Mouse (Mus musculus): ENCODE measurements around the gene Tram2. TPM values are rescaled to one million over a fixed set of nuclear protein-coding genes. Genes with fewer than 3 reads are reported as not detected.

Gene Tram2
- polyA plus RNA-seq, 1 experiment: 10.7 TPM

DNA sequence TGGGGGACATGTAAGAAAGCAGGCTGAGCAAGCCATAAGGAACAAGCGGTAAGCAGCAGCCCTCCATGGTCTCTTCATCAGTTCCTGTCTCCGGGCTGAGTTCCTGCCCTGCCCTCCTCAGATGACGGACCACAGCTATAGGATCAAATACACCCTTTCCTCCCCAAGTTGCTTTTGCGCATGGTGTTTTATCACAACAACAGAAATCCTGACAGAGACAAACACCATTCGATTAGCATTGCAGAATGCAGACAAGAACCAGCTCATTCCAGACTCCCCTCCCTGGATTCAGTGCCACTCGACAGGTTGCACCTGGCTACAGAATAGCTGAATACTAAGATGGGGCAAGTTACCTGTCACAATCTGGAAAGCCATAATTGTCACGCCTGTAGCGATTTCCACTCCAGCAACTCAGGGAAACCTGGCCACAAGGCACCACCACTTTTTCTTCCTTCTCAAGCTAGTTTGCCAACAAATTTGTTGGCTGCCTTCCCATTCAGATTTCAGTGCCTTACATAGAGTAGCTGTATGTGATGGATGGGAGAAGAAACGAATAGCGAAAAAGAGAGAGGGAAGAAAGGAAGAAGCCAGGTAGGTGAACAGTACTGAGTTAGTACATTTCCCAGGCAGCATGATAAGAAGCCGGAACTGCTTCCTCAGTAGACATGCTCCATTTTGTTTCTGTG lies 11.3 kb downstream of the Tram2 start:
- Histone ChIP-seq H3K4me1 (ENCODE audit: control insufficient read depth, insufficient read depth, low read length) (peaks cover 7% of the 10 kb centered on the region), H3K4me3 (ENCODE audit: control insufficient read depth, low read depth, low read length) (no peak overlapping the region), H3K27ac (ENCODE audit: control insufficient read depth, insufficient read depth, low read depth, low read length) (no peak overlapping the region), H3K36me3 (ENCODE audit: control insufficient read depth, insufficient read depth, low read length) (no peaks in the 10 kb centered on the region), H3K27me3 (ENCODE audit: control insufficient read depth, insufficient read depth, low read length) (no peaks in the 10 kb centered on the region)
- TF ChIP-seq POLR2A (IDR thresholded peaks at IDR 0.05; ENCODE audit: control insufficient read depth, low read depth, low read length): no peak
- TF ChIP-seq CTCF (IDR thresholded peaks at IDR 0.05; ENCODE audit: control insufficient read depth, insufficient read depth, insufficient replicate concordance, low read depth, low read length): no peak

DNA sequence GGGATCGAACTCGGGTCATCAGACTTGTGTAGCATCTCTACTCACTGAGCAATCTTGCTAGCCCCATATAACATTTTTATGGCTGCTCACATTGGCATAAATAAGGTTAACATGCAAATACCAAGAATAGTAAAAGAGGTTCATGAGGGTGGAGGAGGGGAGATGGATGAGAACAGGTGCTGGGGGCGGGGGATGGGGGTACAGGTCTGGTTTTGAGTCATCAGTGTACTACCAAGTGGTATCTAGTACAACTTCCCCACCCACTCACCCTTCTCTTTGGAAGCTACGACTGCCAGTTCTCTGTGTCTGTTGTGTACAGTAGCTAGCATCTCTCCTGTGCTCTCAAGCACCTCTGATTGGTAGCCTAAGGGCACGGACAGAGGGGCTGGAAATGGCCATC lies 14.9 kb downstream of the Tram2 start:
- Histone ChIP-seq H3K27me3 (ENCODE audit: control insufficient read depth, insufficient read depth, low read length) (no peaks in the 10 kb centered on the region), H3K36me3 (ENCODE audit: control insufficient read depth, insufficient read depth, low read length) (no peaks in the 10 kb centered on the region), H3K4me3 (ENCODE audit: control insufficient read depth, low read depth, low read length) (no peak overlapping the region), H3K4me1 (ENCODE audit: control insufficient read depth, insufficient read depth, low read length) (no peaks in the 10 kb centered on the region), H3K27ac (ENCODE audit: control insufficient read depth, insufficient read depth, low read depth, low read length) (no peak overlapping the region)
- no peak for TF ChIP-seq POLR2A (IDR thresholded peaks at IDR 0.05; ENCODE audit: control insufficient read depth, low read depth, low read length)
- no peak for TF ChIP-seq CTCF (IDR thresholded peaks at IDR 0.05; ENCODE audit: control insufficient read depth, insufficient read depth, insufficient replicate concordance, low read depth, low read length)

DNA sequence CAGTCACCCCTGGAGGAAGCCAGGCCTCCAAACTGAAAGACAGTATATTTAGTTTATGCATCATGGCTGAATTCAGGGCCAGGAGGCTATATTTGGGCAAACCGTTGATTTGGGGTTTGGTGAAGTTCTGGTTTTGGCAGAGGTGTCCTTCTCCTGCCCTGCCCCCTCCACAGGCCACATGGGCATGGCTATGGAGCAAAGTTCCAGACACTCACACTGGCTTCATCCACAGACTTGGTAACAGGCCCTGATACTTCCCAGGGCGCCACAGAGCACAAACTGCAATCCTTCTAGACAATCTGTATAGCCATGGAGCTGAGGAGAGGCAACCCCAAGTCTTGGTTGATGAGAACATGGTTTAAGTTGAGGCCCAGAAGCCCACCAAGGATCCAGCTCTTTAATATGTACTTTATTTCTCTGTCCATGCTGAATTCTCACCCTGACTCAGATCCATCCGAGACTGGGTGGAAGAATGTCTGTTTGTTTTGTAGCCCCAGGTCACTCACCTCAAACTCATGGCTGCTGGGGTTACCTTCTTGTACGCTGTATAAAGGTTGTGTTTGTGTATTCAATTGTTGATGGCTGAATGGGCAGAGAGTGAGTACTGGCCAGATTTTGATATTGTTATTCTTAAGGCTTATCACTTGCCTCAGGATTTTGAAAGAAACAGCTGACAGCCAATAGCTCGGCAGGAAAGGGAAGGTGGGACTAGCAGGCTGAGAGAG lies 19.5 kb downstream of the Tram2 start:
- TF ChIP-seq POLR2A (IDR thresholded peaks at IDR 0.05; ENCODE audit: control insufficient read depth, low read depth, low read length) (no peak), CTCF (IDR thresholded peaks at IDR 0.05; ENCODE audit: control insufficient read depth, insufficient read depth, insufficient replicate concordance, low read depth, low read length) (no peak)
- no peak overlapping the region for H3K27ac ChIP-seq (ENCODE audit: control insufficient read depth, insufficient read depth, low read depth, low read length)

DNA sequence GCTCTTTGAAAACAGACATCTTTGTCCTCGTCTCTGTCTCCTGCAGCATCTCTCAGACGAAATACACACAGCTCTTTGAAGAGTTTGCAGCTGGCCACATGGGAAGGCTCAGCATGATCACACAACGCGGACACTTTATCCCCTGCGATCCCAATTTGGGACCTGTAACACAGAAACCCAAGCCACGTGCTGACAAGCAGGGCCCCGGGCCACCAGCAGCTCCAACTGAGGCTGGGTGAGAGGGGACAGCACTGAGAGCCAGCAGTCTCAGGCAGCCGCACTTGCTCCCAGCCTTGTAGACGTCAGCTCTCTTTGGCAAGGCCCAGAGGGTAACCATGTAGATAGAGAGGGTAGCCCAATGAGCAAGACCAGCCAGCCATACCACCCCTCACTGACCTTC lies 26.0 kb downstream of the Tram2 start:
- no peak overlapping the region for H3K27ac ChIP-seq (ENCODE audit: control insufficient read depth, insufficient read depth, low read depth, low read length)
- no peak overlapping the region for H3K4me3 ChIP-seq (ENCODE audit: control insufficient read depth, low read depth, low read length)
- no peaks in the 10 kb centered on the region for H3K4me1 ChIP-seq (ENCODE audit: control insufficient read depth, insufficient read depth, low read length)
- H3K27me3 ChIP-seq (ENCODE audit: control insufficient read depth, insufficient read depth, low read length): no peaks in the 10 kb centered on the region
- TF ChIP-seq CTCF (IDR thresholded peaks at IDR 0.05; ENCODE audit: control insufficient read depth, insufficient read depth, insufficient replicate concordance, low read depth, low read length) (no peak), POLR2A (IDR thresholded peaks at IDR 0.05; ENCODE audit: control insufficient read depth, low read depth, low read length) (no peak)
- H3K36me3 ChIP-seq (ENCODE audit: control insufficient read depth, insufficient read depth, low read length): no peaks in the 10 kb centered on the region

More for the DNA sequence above, 19.5 kb downstream of the Tram2 start:
- Histone ChIP-seq H3K4me3 (ENCODE audit: control insufficient read depth, low read depth, low read length) (no peak overlapping the region), H3K4me1 (ENCODE audit: control insufficient read depth, insufficient read depth, low read length) (no peaks in the 10 kb centered on the region), H3K27me3 (ENCODE audit: control insufficient read depth, insufficient read depth, low read length) (no peaks in the 10 kb centered on the region), H3K36me3 (ENCODE audit: control insufficient read depth, insufficient read depth, low read length) (no peaks in the 10 kb centered on the region)

DNA sequence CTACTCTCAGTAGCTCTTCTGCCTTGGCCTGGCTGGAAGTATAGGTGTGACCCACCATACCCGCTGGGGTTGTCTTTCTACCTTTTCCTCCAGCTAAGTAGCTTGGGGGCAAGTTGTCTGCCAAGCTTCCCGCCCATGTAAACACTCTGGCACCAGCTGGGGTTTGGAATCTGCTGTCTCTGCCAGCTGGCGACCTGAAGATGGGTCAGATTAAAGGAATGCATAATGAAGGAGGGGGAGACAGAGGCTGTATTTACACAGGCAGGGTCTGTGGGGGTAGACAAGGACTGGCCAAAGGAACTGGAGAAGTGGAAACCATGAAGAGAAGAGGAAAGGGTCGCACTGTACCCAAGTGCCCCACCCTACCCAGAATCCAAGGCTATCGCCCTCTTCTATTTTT lies 26.4 kb downstream of the Tram2 start:
- Histone ChIP-seq H3K36me3 (ENCODE audit: control insufficient read depth, insufficient read depth, low read length) (no peaks in the 10 kb centered on the region), H3K27me3 (ENCODE audit: control insufficient read depth, insufficient read depth, low read length) (no peaks in the 10 kb centered on the region), H3K27ac (ENCODE audit: control insufficient read depth, insufficient read depth, low read depth, low read length) (no peak overlapping the region), H3K4me3 (ENCODE audit: control insufficient read depth, low read depth, low read length) (no peak overlapping the region), H3K4me1 (ENCODE audit: control insufficient read depth, insufficient read depth, low read length) (no peaks in the 10 kb centered on the region)
- TF ChIP-seq CTCF (IDR thresholded peaks at IDR 0.05; ENCODE audit: control insufficient read depth, insufficient read depth, insufficient replicate concordance, low read depth, low read length): no peak
- TF ChIP-seq POLR2A (IDR thresholded peaks at IDR 0.05; ENCODE audit: control insufficient read depth, low read depth, low read length): no peak

DNA sequence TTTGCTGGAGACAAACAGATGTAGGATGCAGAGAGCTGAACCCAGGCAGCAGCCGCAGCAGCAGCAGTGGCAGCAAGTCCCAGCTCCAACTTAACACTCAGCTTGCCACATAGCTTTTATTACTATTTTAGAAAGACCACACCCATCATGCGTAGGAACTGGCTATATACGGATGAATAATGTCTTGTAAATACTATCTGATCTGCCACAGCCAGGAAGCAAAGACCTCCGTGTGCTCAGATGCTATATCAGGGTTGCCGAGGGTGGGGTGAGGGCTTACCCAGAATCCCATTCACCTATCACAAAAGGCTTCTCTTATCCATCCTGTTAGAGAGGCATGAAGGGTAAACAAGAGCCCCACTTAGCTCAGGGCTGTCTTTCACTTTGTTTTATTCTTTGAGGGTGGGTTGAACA lies 26.9 kb downstream of the Tram2 start:
- H3K27ac ChIP-seq (ENCODE audit: control insufficient read depth, insufficient read depth, low read depth, low read length): no peak overlapping the region
- H3K36me3 ChIP-seq (ENCODE audit: control insufficient read depth, insufficient read depth, low read length): no peaks in the 10 kb centered on the region
- TF ChIP-seq POLR2A (IDR thresholded peaks at IDR 0.05; ENCODE audit: control insufficient read depth, low read depth, low read length) (no peak), CTCF (IDR thresholded peaks at IDR 0.05; ENCODE audit: control insufficient read depth, insufficient read depth, insufficient replicate concordance, low read depth, low read length) (no peak)
- no peaks in the 10 kb centered on the region for H3K27me3 ChIP-seq (ENCODE audit: control insufficient read depth, insufficient read depth, low read length)
- H3K4me3 ChIP-seq (ENCODE audit: control insufficient read depth, low read depth, low read length): no peak overlapping the region
- H3K4me1 ChIP-seq (ENCODE audit: control insufficient read depth, insufficient read depth, low read length): no peaks in the 10 kb centered on the region

DNA sequence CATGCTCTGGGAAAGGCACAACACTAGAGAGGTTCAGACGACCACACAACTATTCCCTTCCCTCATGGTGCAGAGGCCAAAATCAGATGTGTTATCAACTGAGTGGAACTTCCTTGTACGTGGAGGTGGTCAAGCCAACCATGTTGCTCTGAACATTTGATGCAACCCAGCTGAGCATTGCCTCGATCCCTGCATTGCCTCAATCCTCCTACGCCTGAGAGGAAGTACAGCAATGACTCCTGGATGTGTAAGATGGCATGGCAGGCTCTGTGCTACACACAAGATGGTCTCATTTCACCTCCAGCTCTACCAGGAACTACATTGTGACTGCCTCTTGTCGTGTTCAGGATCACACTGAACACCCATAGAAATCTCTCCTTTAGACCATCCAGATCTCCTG lies 30.0 kb downstream of the Tram2 start:
- no peak overlapping the region for H3K4me3 ChIP-seq (ENCODE audit: control insufficient read depth, low read depth, low read length)

More for the DNA sequence above, 30.0 kb downstream of the Tram2 start:
- no peak for TF ChIP-seq POLR2A (IDR thresholded peaks at IDR 0.05; ENCODE audit: control insufficient read depth, low read depth, low read length)
- no peak for TF ChIP-seq CTCF (IDR thresholded peaks at IDR 0.05; ENCODE audit: control insufficient read depth, insufficient read depth, insufficient replicate concordance, low read depth, low read length)
- Histone ChIP-seq H3K27ac (ENCODE audit: control insufficient read depth, insufficient read depth, low read depth, low read length) (no peak overlapping the region), H3K27me3 (ENCODE audit: control insufficient read depth, insufficient read depth, low read length) (no peaks in the 10 kb centered on the region), H3K4me1 (ENCODE audit: control insufficient read depth, insufficient read depth, low read length) (no peaks in the 10 kb centered on the region), H3K36me3 (ENCODE audit: control insufficient read depth, insufficient read depth, low read length) (no peaks in the 10 kb centered on the region)

All from testis, adult 2 months (tissue).